Mouse (Mus musculus): Measurements from ENCODE around the gene Cpne5. TPM values are rescaled to one million over a fixed set of nuclear protein-coding genes. Genes with fewer than 3 reads are reported as not detected.
"Not testable (repeated sequence)": the region's sequence is repeated elsewhere in the genome, so short reads cannot be mapped to it uniquely, and the experiment has no call there.

Cpne5 gene
- total RNA-seq, 1 experiment from 2014 or later, result 0.52 TPM

DNA sequence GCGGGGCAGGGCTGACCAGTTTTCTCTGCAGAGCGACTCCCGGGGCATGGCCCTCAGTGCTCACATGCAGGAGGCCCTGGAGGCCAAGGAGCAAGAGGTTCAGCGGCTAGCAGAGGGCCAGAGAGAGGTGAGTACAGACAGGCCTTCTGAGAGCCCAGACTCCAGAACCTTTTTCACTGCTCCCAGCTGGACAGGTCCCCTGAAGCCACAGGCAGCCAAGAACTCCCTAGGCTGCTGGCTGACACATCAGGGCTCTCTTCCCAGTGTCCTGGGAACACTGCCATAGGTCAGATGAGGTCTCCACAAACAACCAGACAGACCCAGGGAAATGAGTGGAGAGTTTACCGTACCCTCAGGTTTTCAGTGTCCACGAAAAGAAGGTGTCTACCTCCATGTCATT, 101.7 kb downstream of the Cpne5 start:
- peak; percentile 86 for DNase-seq

DNA sequence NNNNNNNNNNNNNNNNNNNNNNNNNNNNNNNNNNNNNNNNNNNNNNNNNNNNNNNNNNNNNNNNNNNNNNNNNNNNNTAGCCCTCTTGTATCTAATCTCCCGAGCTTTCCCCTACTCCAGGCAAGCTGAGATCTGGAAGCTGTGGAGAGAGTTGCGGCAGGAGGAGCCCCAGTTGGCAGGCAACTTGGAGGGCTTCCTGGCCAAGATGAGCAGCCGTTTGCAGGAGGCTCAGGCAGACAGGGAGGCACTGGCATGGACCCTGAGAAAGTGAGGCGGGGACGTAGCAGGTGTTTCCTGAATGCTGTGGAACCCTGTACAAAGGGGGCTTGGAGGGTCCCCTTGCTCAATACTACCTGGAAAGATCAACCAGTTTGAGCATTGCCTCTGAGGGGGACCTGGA, 102.9 kb downstream of the Cpne5 start:
- DNase-seq, result no peak

DNA sequence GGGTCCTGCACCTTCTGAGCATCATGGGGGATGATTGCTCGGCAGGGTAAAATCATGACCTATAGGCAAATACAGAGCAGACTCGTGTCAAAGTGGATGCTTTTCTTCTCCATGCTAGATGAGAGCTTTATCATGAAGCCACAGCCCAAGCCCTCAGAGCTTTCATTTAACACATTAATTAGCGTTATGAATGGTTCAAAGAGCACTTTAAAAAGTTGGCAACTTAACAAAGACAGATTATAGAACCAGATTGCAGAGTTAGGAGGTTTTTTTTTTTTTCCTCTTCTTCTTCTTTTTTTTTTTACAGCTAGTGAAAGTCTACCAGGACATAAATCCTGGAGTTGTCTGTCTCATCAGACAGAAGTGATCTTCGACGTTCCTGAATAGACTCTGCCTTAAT, 108.6 kb downstream of the Cpne5 start:
- no peak for DNase-seq

DNA sequence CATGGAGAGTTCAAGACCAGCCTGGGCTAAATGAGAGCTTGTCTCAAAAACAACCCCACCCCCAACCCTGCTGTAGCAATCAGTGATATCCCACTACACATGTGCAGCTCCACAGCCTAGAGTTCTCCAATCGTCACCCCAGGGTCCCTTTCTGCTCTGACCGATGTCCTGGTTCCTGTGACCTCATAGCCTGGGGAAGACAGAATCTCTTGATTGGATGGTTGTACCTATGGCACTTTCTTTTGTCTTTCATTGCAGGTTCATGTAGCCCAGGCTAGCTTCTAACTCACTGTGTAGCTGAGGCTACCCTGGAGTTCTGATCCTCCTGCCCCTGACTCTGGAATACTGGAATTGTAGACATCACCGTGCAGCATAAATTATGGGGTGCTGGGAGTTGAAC, 111.4 kb downstream of the Cpne5 start:
- no peak for DNase-seq

DNA sequence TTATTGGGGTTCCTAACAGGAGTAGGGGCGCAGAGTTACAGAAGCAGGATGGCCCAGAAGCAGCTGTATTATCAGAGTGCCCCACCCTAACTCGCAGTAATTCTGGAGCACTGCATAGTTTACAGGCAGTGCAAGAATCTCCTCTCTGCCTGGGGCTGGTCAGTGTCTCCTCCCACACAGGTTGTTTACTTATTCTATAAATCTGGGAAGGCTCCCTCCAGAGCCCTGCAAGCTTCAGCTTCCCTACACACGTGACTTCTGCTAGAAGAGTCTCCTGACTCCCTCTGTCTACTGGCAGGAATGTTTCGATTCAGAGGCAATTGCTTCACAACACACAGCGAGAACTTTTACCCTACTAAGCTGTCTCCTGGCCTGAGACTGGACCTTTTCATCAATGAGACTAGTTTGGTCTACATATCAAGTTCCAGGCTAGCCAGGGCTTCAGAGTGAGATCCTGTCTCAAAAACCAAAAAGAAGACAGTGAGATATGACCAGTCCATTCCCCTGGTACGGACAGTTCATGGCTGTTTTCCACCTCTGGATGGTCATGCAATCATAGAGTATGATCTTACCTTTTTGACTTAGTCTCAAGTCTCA, 114.3 kb downstream of the Cpne5 start:
- no peak for DNase-seq

DNA sequence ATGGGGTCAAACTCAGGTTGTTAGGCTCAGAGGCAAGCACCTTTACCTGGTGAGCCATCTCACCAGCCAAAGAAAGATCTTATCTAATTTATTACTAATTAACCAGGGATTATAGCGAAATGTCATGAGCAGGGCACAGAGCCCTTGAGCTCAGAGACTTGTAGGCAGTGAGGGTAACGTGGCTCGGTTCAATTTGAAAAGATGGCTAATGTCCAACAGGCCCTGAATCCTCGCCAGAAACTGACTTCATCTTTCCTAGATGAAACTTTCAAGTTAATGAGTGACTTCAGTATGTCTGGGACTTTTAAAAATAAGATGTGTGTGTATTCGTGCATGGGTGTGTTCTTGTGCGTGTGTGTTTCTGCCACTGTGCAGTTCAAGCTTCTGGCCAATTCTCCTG, 115.2 kb downstream of the Cpne5 start:
- peak; percentile 68 for DNase-seq

DNA sequence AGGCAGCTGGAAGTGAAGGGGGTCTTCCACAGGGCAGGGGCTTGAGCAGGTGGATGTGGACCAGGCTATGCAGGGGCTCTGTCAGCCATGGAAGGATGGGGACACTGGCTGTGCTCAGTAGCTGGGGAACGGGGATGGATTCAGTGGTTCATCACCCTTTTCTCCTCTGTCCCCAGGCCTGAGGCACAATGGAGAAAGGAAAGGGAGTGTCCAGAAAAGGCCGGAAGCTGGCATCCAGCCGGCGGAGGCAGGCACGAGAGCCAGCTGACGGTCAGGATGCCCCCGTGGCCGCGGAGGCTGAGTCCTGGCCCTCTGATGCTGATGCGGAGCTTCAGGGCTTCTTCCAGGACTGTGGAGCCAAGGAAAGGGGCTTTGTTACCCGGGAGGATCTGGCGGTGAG, 117.3 kb downstream of the Cpne5 start:
- DNase-seq, result peak; percentile 42

DNA sequence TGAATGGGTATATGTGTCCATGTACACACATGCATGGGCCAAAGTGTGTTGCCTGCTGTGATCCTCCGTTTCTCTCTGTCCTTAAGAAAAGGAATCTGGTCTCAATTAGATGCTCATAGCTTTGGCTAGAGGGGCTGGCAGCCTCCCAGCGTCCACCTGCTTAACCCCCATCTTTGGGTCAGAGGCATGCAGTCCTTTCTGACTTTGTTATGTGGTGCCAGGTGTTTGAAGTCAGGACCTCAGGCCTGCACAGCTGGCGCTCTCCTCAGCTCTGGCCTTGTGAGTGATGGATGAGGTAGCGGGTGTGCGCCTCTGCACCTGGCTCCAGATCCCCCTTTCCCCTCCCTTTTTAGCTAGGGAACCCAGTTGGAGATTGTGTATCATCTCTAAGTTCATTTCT, 119.9 kb downstream of the Cpne5 start:
- DNase-seq, result no peak

DNA sequence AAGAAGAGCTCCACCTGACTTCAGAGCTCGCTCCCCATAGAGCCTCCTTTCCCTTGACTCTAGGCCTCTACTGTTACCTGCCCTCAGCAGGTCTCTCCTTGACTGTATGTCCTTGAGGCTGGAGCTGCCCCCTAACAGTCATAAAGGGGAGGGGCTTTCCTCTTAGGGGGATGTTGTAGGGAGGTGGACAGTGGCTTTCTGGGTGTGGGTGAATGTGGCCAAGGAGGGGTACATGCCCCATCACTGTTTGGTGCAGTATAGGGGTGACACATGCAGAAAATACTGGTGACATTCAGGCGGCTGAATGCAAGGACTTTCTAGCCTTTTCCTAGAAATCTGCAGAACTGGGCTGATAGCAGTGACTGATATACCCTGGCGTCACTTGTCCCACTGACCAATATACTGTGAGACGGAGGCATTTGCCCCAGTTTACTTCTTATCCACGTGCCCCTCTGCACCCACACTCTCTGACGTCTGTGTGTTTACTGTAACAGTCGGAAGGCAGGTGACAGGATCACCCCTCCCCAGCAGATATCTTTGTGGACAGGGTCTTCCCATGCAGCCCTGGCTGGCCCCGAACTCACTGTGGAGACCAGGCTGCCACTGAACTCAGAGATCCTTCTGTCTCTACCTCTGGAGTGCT, 120.8 kb downstream of the Cpne5 start:
- no peak for DNase-seq

DNA sequence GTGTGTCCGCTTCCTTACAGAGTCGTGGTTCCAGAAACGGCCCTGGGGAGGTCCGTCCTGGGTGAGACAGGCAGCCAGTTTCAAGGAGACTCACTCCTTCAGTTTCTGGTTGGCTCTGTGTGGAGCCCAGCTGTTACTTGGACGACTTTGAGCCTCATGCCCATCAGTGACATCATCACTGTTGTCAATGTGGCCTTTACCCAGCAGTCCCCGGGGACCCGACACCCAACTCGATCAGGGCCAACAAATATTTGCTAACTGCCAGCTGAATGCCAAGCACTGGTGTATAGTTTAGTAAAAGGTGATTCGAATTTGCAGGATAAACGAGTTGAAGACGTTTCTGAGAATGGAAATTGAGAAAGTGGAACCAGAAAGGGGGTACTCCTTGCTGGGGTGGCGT, 121.9 kb downstream of the Cpne5 start:
- peak; percentile 64 for DNase-seq

DNA sequence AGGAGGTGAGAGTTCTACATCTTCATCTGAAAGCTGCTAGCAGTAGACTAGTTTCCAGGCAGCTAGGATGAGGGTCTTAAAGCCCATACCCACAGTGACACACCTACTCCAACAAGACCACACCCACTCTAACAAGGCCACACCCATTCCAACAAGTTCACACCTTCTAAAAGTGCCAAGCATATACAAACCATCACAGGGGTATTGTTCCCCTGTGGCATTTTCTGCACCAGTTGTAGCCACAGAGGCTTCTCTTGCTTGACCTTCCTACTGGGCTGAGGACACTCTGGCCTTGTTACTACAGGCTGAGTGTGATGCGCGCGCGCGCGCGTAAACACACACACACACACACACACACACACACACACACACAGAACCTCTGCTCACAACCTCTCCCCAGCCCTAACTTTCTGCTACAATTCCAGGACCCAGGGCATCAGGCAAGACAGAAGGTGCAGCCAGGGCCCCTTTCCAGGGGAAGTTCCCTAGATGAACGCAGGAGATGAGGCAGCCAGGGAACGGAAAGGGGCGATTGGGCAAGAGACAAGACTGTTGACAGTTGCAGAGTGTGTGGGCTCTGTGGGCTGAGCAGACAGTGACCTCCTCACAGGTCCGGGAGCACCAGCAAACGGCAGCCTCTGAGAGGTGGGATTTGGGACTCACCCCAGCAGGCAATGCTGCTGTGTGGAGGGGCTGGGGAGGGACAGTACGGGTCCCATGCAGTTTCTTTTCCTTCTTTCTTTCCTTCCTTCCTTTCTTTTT, 124.2 kb downstream of the Cpne5 start, which contains the start of gene Rab44:
Rab44 (plus strand) TSS at position 555 of the 762 bp plus-strand sequence.
- DNase-seq, result no peak

DNA sequence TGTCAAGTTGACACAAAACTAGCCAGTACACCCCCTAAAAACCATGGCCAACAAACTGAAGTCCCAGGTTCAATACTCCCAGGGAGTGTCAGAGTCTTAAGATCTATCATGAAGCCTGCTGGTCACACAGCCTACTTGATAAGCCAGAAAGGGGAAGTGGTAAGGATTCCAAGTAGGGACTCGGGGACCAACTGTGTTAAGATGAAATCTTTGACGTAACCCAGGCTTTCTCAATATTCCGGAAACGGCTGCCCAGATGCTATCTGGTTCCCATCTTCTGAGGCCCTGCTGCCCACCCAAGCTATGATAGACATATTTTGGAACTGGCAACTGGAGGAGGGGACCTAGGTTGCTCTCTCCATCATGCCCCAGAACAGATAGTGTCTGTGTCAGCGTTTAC, 126.6 kb downstream of the Cpne5 start:
- no peak for DNase-seq

DNA sequence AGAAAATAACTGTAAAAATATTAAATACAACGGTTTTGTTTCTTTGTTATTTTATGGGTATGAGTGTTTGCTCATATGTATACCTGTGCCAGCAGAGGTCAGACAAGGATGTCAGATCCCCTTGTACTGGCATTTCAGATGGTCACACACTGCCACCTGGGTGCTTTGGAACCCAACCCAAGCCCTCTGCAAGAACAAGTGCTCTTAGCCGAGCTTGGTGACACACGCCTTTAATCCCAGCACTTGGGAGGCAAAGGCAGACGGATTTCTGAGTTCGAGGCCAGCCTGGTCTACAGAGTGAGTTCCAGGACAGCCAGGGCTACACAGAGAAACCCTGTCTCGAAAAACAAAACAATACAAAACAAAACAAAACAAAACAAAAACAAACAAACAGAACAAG, 127.6 kb downstream of the Cpne5 start:
- DNase-seq, result not testable (repeated sequence)

Other genes starting within 250 kb of the Cpne5 start
- 55.0 and 73.5 TPM in 2 replicates for gene Stk38, start 230.2 kb downstream of the Cpne5 start, total RNA-seq (2021)
- gene Srsf3, start 205.5 kb downstream of the Cpne5 start, total RNA-seq (2021), result 167 and 224 TPM in 2 replicates
- 126 and 202 TPM in 2 replicates for gene Cdkn1a, start 147.2 kb downstream of the Cpne5 start, total RNA-seq (2021)
- gene Rab44, start 124.0 kb downstream of the Cpne5 start, total RNA-seq (2021), result 0.33 and 0.38 TPM in 2 replicates
- gene Ppil1, start 26.0 kb upstream of the Cpne5 start, total RNA-seq (2021), result 26.0 and 26.4 TPM in 2 replicates
- gene BC004004, start 30.6 kb upstream of the Cpne5 start, total RNA-seq (2021), result 135 and 139 TPM in 2 replicates
- gene Pi16, start 79.5 kb upstream of the Cpne5 start, total RNA-seq (2021), result 20.9 and 25.7 TPM in 2 replicates
- 300 and 316 TPM in 2 replicates for gene Mtch1, start 109.8 kb upstream of the Cpne5 start, total RNA-seq (2021)
- 2.2 and 11.5 TPM in 2 replicates for gene Fgd2, start 122.7 kb upstream of the Cpne5 start, total RNA-seq (2021)

Data from adrenal gland, postnatal 14 days (tissue).